Mouse (Mus musculus) splenic B cell, adult 2 months (primary cell): ENCODE data around the gene Rabgap1l.

ENCODE experiments used
- DNase-seq: peaks from one replicate; pipeline ENCODE4 v3.0.0-alpha.2; 2011; ENCODE audit warnings: low read depth, low spot score
- H3K27me3 ChIP-seq: 2 replicates; pipeline ENCODE4 v1.6.1; 2012; ENCODE audit warnings: mild to moderate bottlenecking, low read length, moderate library complexity, mixed read lengths; ENCODE audit not compliant: control insufficient read depth, poor library complexity, insufficient read depth, severe bottlenecking
- H3K36me3 ChIP-seq: 2 replicates; pipeline ENCODE4 v1.6.1; 2012; ENCODE audit warnings: mild to moderate bottlenecking, low read length, moderate library complexity, mixed read lengths; ENCODE audit not compliant: control insufficient read depth, poor library complexity, insufficient read depth, severe bottlenecking

Gene Rabgap1l

DNA sequence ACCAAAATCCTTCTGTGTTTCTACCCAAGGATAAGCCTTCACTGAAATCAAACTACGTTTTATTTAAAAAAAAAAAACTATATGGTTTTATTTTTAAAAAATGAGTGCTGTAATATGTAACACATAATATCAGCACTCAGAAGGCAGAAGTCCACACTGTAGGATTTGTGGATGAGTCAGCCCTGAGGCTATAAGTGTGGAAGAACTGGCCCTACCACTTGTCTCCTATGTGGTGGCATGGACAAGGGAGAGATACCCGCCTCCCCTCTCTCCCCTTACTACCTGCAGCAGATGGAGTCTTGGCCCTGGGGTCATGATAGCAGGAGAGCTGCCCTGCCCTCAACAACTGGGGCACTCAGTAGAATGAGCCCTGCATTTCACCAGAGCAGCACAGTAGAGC is 42.4 kb downstream of the Rabgap1l start:
- DNase-seq = no peak
- Histone ChIP-seq H3K27me3 (no peaks in the 10 kb centered on the region), H3K36me3 (no peaks in the 10 kb centered on the region)

DNA sequence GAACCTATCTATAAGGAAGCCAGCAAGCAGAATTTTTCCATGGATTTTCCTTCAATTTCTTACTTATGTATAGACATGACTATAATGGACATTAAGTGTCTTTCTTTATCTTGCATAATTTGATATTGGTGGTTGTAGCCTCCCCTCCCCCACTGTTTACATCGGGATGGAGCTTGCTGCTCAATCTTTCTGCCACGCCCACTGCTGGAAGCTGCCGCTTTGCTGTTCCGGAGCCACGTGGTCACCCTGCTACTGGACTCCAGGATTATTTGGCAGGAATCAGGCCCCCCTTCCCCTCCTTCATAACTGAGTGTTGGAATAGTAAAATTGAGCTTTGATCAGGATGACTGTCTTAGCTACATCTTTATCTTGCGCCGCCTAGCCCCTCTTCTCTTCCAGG is 46.2 kb downstream of the Rabgap1l start:
- no peaks in the 10 kb centered on the region for H3K27me3 ChIP-seq
- no peak for DNase-seq
- H3K36me3 ChIP-seq = no peaks in the 10 kb centered on the region

DNA sequence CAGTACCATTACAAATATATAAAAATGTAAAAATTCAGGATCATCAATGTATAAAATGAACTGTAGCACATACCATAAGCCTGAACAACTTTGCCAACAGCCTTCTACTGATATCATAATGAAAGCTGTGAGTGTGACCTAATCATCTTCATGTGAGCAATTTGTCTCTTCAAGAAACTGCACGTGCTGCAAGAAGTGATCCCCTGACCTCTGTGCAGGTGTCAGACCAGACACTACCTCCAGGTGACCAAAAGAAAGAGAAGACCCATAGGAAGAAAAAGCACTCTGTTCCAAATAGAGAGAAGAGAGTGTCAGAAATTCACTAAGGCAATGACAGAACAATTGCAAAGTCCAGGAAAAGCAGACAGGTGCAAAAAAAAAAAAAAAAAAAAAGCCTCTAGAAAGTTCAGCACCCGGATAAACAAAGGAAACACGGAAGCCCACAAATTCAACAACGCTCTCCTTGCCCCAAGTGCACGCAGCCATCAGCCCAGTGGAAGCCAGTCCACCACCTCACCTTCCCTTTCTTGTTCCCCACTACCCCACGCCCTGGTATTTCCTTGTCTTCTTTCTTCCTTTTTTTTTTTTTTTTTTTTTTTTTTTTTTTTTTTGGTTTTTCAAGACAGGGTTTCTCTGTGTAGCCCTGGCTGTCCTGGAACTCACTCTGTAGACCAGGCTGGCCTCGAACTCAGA is 47.6 kb downstream of the Rabgap1l start:
- Histone ChIP-seq H3K36me3 (no peaks in the 10 kb centered on the region), H3K27me3 (no peaks in the 10 kb centered on the region)
- DNase-seq = no peak

DNA sequence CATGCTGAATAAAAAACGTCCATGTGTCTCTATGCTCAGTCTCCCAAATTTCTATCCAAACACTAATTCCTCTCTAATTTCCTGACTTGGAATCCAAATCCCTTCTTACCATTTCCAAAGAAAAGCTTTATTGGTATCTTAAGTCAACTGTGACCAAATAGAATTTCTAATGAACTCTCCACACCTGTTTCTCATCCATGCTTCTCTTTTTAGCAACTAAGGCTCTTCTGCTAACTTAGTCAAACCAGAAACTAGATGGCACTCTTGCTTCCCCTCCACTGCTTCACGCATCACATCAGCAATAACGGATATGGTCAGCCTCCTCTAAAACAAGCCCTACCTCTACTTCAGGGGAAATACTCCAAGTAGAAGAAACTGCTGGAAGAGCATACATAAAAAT is 49.0 kb downstream of the Rabgap1l start:
- peak; percentile 27 for DNase-seq
- Histone ChIP-seq H3K27me3 (no peaks in the 10 kb centered on the region), H3K36me3 (no peaks in the 10 kb centered on the region)

DNA sequence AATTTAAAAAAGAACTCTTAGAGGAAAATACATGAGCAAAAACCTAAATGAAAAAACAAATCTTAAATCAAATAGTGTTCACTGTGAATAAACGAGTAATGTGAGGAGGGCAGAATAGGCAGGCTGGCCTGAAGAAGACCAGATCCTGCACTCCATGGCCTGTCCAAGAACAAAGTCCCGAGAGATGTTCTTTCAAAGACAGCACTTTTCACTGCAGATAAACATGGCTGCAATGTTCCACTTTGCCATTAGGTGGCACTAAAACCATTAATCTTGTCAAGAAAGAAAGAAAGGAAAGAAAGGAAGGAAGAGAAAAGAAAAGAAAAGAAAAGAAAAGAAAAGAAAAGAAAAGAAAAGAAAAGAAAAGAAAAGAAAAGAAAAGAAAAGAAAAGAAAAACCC is 49.8 kb downstream of the Rabgap1l start:
- peak; percentile 74 for DNase-seq
- Histone ChIP-seq H3K27me3 (no peaks in the 10 kb centered on the region), H3K36me3 (no peaks in the 10 kb centered on the region)

DNA sequence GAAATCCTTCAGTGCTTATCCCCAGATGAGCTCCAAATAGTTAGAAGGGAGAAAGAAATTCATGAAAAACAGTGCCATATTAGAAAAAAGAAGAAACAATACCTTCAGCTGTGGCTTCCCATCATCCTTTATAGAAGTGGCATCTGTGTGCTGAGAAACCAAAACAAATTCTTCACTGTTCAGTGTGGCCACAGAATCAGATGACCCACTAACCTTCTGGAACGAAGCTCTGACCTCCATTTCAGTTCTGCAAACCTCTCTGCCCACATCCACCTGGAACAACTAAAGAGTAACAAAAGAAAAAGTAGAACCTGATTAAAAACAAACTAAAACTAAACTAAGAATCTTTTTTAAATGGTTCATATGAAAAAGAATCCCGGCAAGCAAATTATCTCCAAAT is 52.4 kb downstream of the Rabgap1l start:
- DNase-seq = peak; percentile 19
- H3K36me3 ChIP-seq = no peaks in the 10 kb centered on the region
- H3K27me3 ChIP-seq = no peaks in the 10 kb centered on the region

DNA sequence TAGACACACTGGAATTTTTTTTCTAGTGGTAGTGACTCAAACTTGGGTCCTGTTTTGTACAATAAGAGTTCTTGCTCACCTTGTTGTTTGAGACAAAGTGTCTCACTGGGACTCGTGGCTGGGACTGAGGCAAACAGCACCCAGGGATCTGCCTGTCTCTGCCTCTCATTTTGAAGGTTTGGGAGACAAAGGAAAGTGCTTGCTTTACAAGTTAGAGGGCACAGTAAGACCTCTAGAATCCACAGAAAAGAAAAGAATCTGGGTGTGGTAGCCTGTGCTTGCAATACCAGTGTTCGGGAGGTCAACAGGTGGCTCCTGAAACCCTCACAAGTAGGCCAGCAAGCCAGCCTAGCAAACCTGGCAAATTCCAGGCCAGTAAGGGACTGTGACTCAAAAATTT is 58.3 kb downstream of the Rabgap1l start:
- no peak for DNase-seq
- Histone ChIP-seq H3K27me3 (no peaks in the 10 kb centered on the region), H3K36me3 (0 out of 2 replicates have a peak, but pooled peaks cover 2% of the 10 kb centered on the region)

DNA sequence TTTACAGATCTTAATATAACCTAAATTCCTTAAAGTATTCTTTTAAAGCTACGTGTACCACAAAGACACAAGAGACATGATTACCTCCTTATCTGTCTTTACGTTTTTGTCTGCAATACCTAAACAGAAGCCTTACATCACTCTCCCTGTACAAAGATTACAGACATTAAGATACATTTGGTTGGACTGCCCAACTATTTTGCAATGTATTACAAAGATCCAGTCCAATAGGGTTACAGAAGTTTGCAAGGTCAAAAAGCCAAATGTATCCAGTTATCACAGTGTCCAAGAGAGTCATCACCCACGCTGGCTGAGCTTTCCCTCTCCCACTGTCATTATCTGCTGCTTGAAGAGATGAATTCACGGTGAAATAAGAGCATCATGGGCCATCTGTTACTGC is 63.1 kb downstream of the Rabgap1l start:
- DNase-seq = no peak
- Histone ChIP-seq H3K27me3 (no peaks in the 10 kb centered on the region), H3K36me3 (0 out of 2 replicates have a peak, but pooled peaks cover 2% of the 10 kb centered on the region)

DNA sequence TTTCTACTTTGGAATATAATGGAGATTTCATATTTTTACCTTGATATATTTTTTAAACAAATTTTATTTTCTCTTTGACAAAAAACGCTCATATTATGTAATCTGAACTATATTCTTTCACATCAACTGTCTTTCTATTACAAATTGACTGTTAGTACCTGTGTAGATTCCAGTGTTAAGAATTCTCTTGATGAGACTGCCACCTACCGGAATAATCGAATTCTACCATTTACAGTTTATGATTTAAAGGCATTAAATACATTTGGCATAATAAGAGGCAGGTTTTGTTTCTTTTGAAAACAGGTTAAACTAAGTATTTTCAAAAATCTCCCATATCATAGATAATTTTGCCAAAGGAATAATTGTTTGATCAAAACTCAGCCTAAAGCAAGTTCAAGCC is 75.3 kb downstream of the Rabgap1l start:
- peak; percentile 63 for DNase-seq
- H3K36me3 ChIP-seq = peaks cover 4% of the 10 kb centered on the region; the same call in 1 of the 2 replicates
- no peaks in the 10 kb centered on the region for H3K27me3 ChIP-seq

DNA sequence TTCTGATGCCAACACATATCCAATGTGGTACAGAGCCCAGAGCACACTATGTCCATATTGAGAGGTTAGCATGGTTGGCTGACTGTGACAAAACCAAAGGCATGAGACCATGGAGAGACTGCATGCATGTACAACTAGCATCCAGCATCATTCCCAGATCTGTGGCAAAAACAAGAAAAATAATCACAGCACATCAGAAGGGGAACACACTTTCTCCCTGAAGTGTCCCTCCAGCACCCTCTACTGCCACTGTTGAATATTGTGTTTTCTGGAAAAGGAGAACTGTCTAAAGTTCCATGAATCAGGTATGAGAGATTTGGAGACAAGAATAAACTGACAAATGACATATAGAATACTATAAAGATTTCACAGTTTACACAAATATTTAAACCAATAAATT is 78.3 kb downstream of the Rabgap1l start:
- Histone ChIP-seq H3K27me3 (no peaks in the 10 kb centered on the region), H3K36me3 (no peaks in the 10 kb centered on the region)
- DNase-seq = no peak

DNA sequence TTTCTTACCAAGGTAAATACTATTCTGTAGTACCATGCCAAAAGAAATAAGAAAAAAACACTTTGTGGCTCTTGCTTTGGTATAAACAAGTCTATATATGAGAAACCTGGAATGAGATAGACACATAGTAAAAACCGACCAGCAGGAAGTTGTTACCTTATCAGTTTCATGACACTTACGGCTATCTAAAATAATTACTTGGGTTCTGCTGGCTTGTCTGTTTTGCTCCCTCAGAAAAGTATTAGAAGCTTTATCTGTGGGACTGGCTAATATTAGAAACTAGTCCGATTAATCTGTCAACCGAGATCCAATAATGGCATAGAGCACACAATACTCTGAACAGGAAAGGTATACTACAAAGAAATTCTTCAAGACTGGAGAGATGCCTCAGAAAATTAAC is 79.1 kb downstream of the Rabgap1l start:
- DNase-seq = no peak
- H3K27me3 ChIP-seq = no peaks in the 10 kb centered on the region
- no peaks in the 10 kb centered on the region for H3K36me3 ChIP-seq

DNA sequence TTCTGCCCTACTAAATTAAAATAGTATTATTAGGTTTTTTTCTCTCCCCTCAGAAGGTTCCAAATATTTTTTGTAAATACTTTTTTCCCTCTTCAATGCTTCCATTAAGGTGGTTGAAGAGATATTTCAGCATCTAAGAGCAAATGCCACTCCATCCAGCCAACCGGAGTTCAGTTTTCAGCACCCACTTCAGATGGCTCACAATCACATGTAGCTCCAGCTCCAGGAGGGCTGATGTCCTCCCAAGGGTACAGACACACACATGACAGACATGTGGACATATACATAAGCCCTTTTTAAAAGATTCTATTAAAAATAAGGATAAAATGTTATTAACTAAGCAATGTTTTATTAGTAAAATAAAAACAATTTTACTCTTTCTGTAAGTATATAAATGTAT is 79.6 kb downstream of the Rabgap1l start:
- Histone ChIP-seq H3K27me3 (no peaks in the 10 kb centered on the region), H3K36me3 (no peaks in the 10 kb centered on the region)
- DNase-seq = no peak

DNA sequence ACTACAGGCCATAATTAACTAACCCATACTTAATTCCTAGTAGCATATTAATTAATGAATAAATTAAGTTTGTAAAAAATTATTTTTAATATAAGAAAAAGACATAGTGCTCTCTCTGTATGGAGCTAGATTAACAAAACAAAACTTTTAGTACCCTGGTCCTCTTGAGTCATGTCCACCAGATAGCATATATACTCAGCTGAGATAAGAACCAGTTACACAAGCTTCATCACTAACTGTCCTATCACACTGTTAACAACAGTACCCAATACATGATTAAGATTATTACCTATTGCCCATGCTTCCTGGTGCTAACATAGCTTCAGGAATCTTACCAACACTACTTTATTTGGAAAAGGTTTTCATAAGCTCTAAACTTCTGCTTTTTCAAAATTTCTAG is 82.5 kb downstream of the Rabgap1l start:
- Histone ChIP-seq H3K27me3 (no peaks in the 10 kb centered on the region), H3K36me3 (no peaks in the 10 kb centered on the region)
- DNase-seq = no peak

DNA sequence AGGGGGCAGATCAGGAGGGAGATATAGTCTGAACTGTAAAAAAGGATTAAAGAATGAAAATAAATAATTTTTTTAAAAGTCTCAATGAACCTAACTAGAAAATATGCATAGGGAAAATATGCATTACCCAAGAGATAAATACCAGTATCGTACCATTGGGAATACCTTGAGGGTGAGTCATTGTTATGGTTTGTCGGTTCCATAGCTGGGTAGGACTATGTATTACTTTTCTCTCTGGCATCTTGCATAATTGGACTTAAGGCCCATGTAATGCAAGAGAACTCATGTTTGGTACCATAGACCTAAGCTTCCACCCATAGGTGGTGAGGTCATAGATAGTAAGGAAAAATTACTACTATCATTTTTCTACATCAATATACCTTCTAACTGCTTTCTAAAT is 88.4 kb downstream of the Rabgap1l start:
- DNase-seq = no peak
- peaks cover 2% of the 10 kb centered on the region; the same call in 1 of the 2 replicates for H3K36me3 ChIP-seq
- H3K27me3 ChIP-seq = no peaks in the 10 kb centered on the region

DNA sequence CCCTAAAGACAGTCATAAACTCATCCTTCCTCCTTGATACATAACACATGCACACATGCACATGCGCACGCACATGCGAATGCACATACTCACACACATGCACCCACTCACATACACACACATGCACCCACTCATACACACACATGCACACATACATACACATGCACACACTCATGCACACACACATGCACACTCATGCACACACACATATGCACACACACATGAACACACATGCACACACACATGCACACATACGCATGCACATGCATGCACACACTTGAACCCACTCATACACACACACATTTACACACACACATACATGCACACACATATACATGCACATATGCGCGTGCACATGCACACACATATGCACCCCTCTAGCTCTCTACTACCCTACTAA is 89.2 kb downstream of the Rabgap1l start:
- no peak for DNase-seq
- peaks cover 2% of the 10 kb centered on the region; the same call in 1 of the 2 replicates for H3K36me3 ChIP-seq
- no peaks in the 10 kb centered on the region for H3K27me3 ChIP-seq

DNA sequence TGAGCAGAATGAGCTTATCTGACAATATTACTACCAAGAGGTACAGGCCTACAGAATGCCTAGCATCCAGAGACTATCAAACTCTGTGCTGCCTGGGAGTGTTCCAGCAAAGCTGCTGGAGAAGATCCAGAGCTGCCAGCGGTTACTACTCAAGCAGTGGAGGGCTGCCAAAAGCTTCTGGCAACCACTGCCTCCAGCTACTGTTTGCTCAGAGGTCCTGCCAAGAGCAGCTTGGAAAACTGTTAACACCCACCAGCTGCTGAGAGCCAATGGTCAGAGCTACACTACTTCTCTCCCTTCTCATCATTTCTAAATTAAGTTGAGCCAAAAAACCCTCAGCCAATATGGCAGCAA is 99.9 kb downstream of the Rabgap1l start:
- no peaks in the 10 kb centered on the region for H3K27me3 ChIP-seq
- no peak for DNase-seq
- H3K36me3 ChIP-seq = 0 out of 2 replicates have a peak, but pooled peaks cover 1% of the 10 kb centered on the region
